Mouse (Mus musculus): ENCODE measurements around the gene Ltbp1. TPM values are rescaled to one million over a fixed set of nuclear protein-coding genes. Genes with fewer than 3 reads are reported as not detected.

Ltbp1 gene
- total RNA-seq, 4 experiments from 2014 or later: 35.7 to 46.0 (median 42.1) TPM

DNA sequence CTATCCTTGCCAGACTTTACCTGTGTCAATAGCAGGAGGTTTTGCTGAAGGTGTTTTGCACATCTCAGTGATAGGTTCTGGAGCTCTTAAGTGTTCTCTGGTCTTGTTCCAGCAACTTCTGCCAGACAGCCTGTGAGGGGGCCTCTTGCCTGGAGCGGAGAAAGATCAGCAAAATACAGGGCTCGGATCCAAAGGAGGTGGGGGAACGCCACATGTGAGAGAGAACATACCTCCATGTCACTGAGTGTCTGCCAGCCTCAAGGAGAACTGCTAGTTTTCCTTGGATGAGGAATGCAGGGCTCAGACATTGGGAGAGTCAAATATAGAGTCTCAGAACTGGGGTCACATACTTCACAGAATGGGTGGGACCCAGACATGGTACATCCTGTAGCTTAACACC, 230.4 kb downstream of the Ltbp1 start:
- DNase-seq (ENCODE audit: low spot score): no peak

DNA sequence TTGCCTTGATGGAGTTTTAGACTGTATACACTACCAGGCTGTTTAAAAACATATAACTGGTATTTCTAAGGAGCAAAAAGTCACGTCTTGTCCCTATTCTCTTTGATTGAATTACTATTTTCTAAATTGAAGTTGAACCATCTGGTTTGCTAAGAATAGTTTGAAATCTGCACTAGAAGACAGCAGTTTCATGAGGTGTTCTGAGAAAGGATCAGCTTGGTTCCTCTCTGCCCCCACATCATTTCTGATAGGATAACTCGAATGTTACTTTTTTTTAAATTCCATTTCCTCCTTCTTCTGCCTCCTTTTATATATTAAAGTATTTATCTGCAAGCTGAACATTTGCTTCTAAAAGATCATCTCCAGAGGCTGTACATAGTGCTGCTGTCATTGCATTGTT, 231.2 kb downstream of the Ltbp1 start:
- DNase-seq (ENCODE audit: low spot score): no peak

- no peak for DNase-seq (ENCODE audit: low spot score)
Observed at GRCm38 (mm10) chr17:75237456-75237855, 232.1 kb downstream of the Ltbp1 start.

DNA sequence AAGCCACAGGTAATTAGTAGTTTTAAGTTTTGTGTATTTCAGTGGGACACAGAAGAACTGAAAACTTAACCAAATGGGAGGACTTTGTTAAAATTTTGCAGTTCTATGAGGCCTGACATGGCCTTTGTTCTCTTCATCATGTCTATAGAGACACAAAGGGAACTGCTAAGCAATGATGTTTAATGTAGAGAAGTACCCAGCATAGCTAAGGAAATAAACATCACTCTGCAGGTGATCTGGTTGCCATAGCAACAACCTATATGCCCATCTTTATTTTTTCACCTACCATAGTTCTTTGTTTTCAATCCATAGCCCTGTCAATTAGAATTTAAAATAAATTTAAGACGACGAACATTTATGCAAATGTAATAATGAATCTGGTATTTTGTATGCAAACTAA, 233.3 kb downstream of the Ltbp1 start:
- DNase-seq (ENCODE audit: low spot score): no peak

DNA sequence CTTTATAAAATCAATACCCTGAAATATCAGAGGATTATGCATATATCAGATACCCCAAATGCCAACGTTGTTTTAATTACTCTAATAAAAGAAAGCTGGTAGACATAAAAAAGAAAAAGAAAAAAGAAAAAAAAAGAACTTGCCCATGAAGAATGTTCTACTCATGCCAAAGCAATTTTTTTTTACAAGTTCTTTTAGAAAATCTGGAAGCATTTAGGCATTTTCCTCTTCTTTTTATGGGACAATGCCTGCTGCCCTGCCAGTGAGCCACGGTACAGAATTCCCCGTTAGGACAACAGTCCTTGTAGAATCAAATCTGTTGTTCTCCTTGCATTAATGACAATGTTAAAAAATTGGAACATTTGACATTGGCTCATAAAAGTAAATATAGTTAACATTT, 234.2 kb downstream of the Ltbp1 start:
- no peak for DNase-seq (ENCODE audit: low spot score)

DNA sequence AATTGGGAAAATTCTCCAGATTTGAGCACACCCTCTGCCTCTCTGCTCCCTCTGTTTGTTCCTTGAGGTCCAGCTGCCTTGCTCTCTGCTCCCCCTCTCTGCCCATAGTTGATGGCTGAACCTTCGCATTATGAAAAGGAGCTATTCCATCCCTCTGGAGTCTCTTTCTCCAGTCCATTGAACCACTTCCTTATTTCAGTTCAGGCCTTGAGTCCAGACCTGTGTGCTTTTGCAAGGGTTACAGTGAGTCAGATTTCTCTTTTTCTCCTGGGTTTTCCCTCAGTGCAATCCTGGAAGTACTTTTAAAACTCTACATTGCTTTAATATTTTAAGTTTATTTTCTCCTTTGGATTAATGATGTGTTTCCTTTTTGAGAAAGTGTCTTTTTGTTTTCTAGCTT, 236.7 kb downstream of the Ltbp1 start:
- DNase-seq (ENCODE audit: low spot score): no peak

- no peak for DNase-seq (ENCODE audit: low spot score)
Observed at GRCm38 (mm10) chr17:75243221-75243620, 237.9 kb downstream of the Ltbp1 start.

- no peak for DNase-seq (ENCODE audit: low spot score)
Observed at GRCm38 (mm10) chr17:75244148-75244547, 238.8 kb downstream of the Ltbp1 start.

DNA sequence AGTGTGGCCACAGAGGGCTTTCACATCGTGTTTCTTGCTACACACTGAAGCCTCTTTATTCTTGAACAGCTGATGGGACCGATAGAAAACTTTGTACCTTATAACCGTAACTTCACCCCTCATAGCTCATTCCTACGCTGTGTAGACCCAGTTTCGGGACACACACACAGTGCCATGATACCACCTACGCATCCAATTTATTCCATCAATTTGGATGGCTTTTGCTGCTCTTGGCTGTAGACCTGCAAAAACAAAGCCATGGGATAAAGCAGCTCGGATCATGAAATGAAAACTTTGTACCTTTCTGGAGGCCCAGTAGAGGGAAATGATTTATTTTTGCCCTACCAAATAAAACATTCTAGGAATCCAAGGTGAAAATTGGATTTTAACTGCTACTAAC, 239.7 kb downstream of the Ltbp1 start:
- DNase-seq (ENCODE audit: low spot score): no peak

- DNase-seq (ENCODE audit: low spot score): no peak
Observed at GRCm38 (mm10) chr17:75248632-75249031, 243.3 kb downstream of the Ltbp1 start.

GRCm38 (mm10) chr17:75250571-75250970, 245.2 kb downstream of the Ltbp1 start:
- DNase-seq (ENCODE audit: low spot score): no peak

DNA sequence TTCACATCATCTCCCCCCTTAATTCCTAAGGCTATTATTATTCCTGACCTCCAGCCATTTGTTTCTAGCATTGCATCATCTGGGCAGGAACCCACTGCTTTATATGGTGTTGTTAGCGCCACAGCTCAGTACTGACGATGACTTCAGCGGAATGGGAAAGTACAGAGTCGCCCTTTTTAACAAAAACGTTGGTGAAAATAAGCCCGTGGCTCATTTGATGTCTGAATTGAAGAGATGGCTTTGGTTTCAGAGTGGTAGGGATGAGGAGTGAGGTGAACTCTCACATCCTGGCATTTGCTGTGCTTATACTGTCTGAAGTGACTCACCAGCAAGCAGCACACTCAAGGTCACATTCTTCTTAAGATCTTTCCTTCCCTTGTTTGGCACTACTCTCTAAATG, 245.7 kb downstream of the Ltbp1 start:
- no peak for DNase-seq (ENCODE audit: low spot score)

DNA sequence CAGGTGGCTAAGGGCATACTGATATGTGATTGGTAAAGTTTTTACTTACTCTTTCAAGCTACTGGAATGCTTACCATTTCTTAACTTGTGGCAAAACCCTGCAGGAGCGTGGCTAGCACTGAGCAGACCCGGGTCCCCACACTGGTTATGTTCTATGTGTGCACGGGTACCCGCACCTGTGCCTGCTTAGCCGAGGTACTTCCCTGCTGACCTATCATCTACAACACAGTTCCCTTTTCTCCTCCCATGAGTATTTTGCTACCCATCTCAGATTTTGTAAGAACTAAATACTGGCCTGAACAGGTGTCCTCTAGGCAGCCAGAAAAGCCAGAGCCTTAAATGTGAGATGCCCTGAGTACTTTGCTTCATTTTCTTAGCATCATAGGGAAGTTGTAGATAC, 247.2 kb downstream of the Ltbp1 start:
- no peak for DNase-seq (ENCODE audit: low spot score)

GRCm38 (mm10) chr17:75254909-75255308, 249.5 kb downstream of the Ltbp1 start:
- no peak for DNase-seq (ENCODE audit: low spot score)

- no peak for DNase-seq (ENCODE audit: low spot score)
Observed at GRCm38 (mm10) chr17:75255967-75256366, 250.6 kb downstream of the Ltbp1 start.

DNA sequence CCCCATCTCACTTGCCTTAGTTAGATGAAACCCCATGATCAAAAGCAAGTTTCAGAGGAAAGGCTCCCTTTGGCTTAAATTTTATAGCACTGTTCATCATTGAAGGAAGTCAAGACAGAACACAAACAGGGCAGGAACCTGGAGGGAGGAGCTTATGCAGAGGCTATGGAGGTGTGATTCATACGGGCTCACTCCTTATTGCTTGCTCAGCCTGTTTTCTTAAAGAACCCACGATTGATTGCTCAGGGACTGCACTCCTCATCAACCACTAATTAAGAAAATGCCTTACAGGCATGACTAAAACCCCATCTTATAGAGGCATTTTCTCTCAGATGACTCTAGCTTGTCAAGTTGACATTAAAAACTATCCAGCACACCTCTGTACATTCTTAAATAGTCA, 253.1 kb downstream of the Ltbp1 start:
- DNase-seq (ENCODE audit: low spot score): no peak

- no peak for DNase-seq (ENCODE audit: low spot score)
Observed at GRCm38 (mm10) chr17:75263336-75263990, 258.1 kb downstream of the Ltbp1 start.

DNA sequence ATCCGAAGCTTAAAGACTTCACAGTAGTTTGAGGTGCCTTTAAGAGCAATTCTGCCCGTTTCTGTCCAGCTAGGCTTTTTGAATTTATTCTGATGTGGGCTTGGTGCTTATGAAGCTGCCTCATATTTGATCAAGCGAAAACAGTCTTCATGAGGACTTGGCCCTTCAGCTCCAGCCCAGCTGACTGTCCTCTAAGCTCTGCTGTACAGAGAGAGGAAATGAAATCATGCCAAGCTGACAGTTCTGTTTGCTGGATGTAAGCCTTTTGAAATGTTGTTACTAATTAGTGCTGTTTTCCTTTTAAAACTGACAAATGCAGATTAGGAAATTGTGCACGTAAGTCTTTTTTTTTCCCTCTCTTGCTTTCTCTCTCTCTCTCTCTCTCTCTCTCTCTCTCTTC, 263.1 kb downstream of the Ltbp1 start:
- peak; percentile 31 for DNase-seq (ENCODE audit: low spot score)

GRCm38 (mm10) chr17:75272446-75272845, 267.1 kb downstream of the Ltbp1 start:
- DNase-seq (ENCODE audit: low spot score): no peak

- no peak for DNase-seq (ENCODE audit: low spot score)
Observed at GRCm38 (mm10) chr17:75273272-75273671, 267.9 kb downstream of the Ltbp1 start.

GRCm38 (mm10) chr17:75275302-75275701, 269.9 kb downstream of the Ltbp1 start:
- DNase-seq (ENCODE audit: low spot score): no peak

DNA sequence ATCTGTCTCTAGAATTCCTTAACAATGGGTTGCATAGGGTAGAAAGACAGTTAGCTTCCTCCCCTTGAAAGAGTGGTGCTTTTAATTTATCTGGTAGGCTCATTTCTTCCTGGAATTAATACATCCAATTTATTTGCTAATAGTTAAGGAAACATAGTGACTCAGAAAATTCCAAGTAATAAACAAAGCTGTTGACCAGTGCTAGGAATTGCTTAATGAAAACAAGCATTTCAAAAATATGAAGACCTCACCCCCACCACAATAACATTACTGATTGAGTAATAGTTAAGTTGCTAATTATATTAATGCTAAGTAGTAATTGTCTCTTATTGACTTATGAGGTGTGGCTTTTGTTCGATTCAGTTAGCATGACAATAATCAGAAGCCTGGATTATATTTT, 272.7 kb downstream of the Ltbp1 start:
- no peak for DNase-seq (ENCODE audit: low spot score)

DNA sequence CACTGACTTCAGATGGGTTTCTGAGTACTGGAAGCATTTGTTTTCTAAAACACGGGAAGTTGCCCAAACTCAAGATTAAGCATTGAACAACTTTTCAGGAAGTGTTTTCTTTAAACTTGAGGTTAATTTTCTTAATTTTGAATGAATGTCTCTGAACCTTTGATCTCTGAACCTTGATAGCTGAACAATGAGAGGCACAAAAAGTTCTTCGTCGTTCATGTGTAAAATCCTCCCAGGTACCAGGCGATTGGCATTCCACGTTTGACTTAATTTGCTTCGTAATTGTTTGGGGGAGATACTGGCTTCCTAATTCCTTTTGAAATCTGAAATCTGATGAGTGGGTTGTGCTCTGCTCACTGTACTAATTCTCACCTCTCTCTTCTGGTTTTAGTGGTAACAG, 273.2 kb downstream of the Ltbp1 start:
- no peak for DNase-seq (ENCODE audit: low spot score)

GRCm38 (mm10) chr17:75281345-75281744, 276.0 kb downstream of the Ltbp1 start:
- no peak for DNase-seq (ENCODE audit: low spot score)

Data from heart, adult 8-10 months (tissue).